ENCODE assay signal across 8 mouse cellular contexts in genomic region chr4:86611524-86612288, GRCm38 (mm10). TPM values are rescaled to one million over a fixed set of nuclear protein-coding genes. Genes with fewer than 3 reads are reported as not detected.
DNase-seq lines count a peak whose midpoint lies in the region; ATAC-seq lines count a peak whose summit lies in the region.

TSS of gene Haus6 (minus strand) at chr4:86612055.

- H3K4me1 ChIP-seq in brown adipose tissue, adult 24 weeks (ENCODE audit: control insufficient read depth, insufficient read depth, insufficient read length, low read length) = no peaks in the 10 kb centered on the region
- H3K4me1 ChIP-seq in heart, embryonic 13.5 days = peaks cover 20% of the 10 kb centered on the region
- H3K4me1 ChIP-seq in liver, embryonic 12.5 days = peaks cover 26% of the 10 kb centered on the region
- peaks cover 4% of the 10 kb centered on the region; the same call in 1 of the 2 replicates for H3K4me1 ChIP-seq in stomach, embryonic 15.5 days

- no peaks in the 10 kb centered on the region for H3K27me3 ChIP-seq in heart, embryonic 13.5 days (replicated peaks)
- no peaks in the 10 kb centered on the region for H3K27me3 ChIP-seq in liver, embryonic 12.5 days (replicated peaks)
- H3K27me3 ChIP-seq in stomach, embryonic 15.5 days (replicated peaks) = no peaks in the 10 kb centered on the region

- H3K4me3 ChIP-seq in brown adipose tissue, adult 24 weeks (ENCODE audit: insufficient read depth, low read depth, low read length) = peak within 1 kb of the TSS; percentile 87
- H3K4me3 ChIP-seq in heart, embryonic 13.5 days = peak within 1 kb of the TSS; percentile 79
- peak within 1 kb of the TSS; percentile 90 for H3K4me3 ChIP-seq in liver, embryonic 12.5 days
- peak within 1 kb of the TSS; percentile 90 for H3K4me3 ChIP-seq in stomach, embryonic 15.5 days (replicated peaks)

- under 1% methylated on average over 59 of the region's 59 CpGs for WGBS in heart, embryonic 13.5 days
- WGBS in liver, embryonic 12.5 days (ENCODE audit: insufficient replicate concordance) = under 1% methylated on average over 59 of the region's 59 CpGs
- under 1% methylated on average over 59 of the region's 59 CpGs for WGBS in stomach, embryonic 15.5 days

- H3K9ac ChIP-seq in heart, embryonic 13.5 days = peak within 1 kb of the TSS; percentile 88
- peak within 1 kb of the TSS; percentile 86 for H3K9ac ChIP-seq in liver, embryonic 12.5 days
- peak within 1 kb of the TSS; percentile 81 for H3K9ac ChIP-seq in stomach, embryonic 15.5 days

- H3K4me2 ChIP-seq in heart, embryonic 13.5 days = peak within 1 kb of the TSS; percentile 88
- H3K4me2 ChIP-seq in liver, embryonic 12.5 days = peak within 1 kb of the TSS; percentile 69
- peak within 1 kb of the TSS; percentile 68 for H3K4me2 ChIP-seq in stomach, embryonic 15.5 days

- peak within 1 kb of the TSS; percentile 85 for H3K27ac ChIP-seq in brown adipose tissue, adult 24 weeks (replicated peaks; ENCODE audit: low read depth, low read length)
- peak within 1 kb of the TSS; percentile 63 for H3K27ac ChIP-seq in heart, embryonic 13.5 days (replicated peaks)
- peak within 1 kb of the TSS; percentile 83 for H3K27ac ChIP-seq in liver, embryonic 12.5 days
- peak within 1 kb of the TSS; percentile 78 for H3K27ac ChIP-seq in stomach, embryonic 15.5 days

- H3K9me3 ChIP-seq in heart, embryonic 13.5 days = no peaks in the 10 kb centered on the region
- no peaks in the 10 kb centered on the region for H3K9me3 ChIP-seq in liver, embryonic 12.5 days (replicated peaks)
- no peaks in the 10 kb centered on the region for H3K9me3 ChIP-seq in stomach, embryonic 15.5 days

- peak; percentile 98 for ATAC-seq in heart, embryonic 13.5 days (ENCODE audit: extremely low read depth, insufficient number of reproducible peaks, low FRiP score, low TSS enrichment)
- peak; percentile 100 for ATAC-seq in liver, embryonic 12.5 days
- peak; percentile 100 for ATAC-seq in stomach, embryonic 15.5 days (ENCODE audit: insufficient read depth, low FRiP score, low read depth)

- DNase-seq in CD4-positive, CD25-positive, alpha-beta regulatory T cell, adult 2 months (ENCODE audit: low read depth, low spot score) = peak; percentile 98
- DNase-seq in fat pad, adult 2 months (ENCODE audit: extremely low read depth, low read depth, low spot score) = peak; percentile 95
- peak; percentile 94 for DNase-seq in kidney, postnatal 10 days
- DNase-seq in natural killer cell, adult 2 months (ENCODE audit: low spot score in 2 of 2) = peak; percentile 89 to 92

- peaks cover 7% of the 10 kb centered on the region for H3K36me3 ChIP-seq in heart, embryonic 13.5 days
- peaks cover 25% of the 10 kb centered on the region for H3K36me3 ChIP-seq in liver, embryonic 12.5 days
- H3K36me3 ChIP-seq in stomach, embryonic 15.5 days = no peaks in the 10 kb centered on the region

RNA-seq across cellular contexts. Expression of gene Haus6, which starts in this region (rescaled TPM):
- 2.1 and 3.5 TPM in 2 replicates for polyA plus RNA-seq in brown adipose tissue, adult 24 weeks (2012; ENCODE audit: insufficient read depth, insufficient read length, missing spikeins)
- 9.1 and 10.3 TPM in 2 replicates for polyA plus RNA-seq in heart, embryonic 13.5 days (2015; fragmentation: Nextera tagmentation; extraction: Ambion mirVana)
- polyA plus RNA-seq in liver, embryonic 12.5 days (2016; fragmentation: Nextera tagmentation; extraction: Ambion mirVana) = 20.4 and 21.2 TPM in 2 replicates
- 14.4 and 14.5 TPM in 2 replicates for polyA plus RNA-seq in stomach, embryonic 15.5 days (2015; fragmentation: Nextera tagmentation; extraction: Ambion mirVana)

Comparison
In these comparisons a context has a peak if more than half of its experiments do, and no peak if none do; other contexts are left out.
1. Peak in every context shown above with its lines: DNase-seq, ATAC-seq, H3K4me3 ChIP-seq and H3K27ac ChIP-seq.